Mouse (Mus musculus) limb, embryonic 15.5 days (tissue): ENCODE measurements at regions not wholly inside any gene's neighbourhood (a gene's known extent, or its start where the extent isn't known, plus 50 kb on each side); places are given as distances from the start of the nearest gene placed in this dataset.

Experiments
- ATAC-seq: fragments of 200-750 bp; cut with Nextera tagmentation; 2 replicates; pipeline ENCODE4 v1.8.0; 2017; ENCODE audit warnings: low read depth, moderate TSS enrichment; ENCODE audit not compliant: insufficient number of reproducible peaks, low FRiP score, low TSS enrichment
- H3K27ac ChIP-seq: fragments of 300-500 bp; sonication (generic); 2 replicates; pipeline ENCODE4 v1.5.1; 2015; ENCODE audit warnings: moderate library complexity, mild to moderate bottlenecking, inconsistent platforms
- H3K27me3 ChIP-seq: fragments of 300-500 bp; sonication (generic); 2 replicates; pipeline ENCODE4 v1.6.1; 2015; ENCODE audit warnings: inconsistent platforms
- H3K36me3 ChIP-seq: fragments of 300-500 bp; sonication (generic); 2 replicates; pipeline ENCODE4 v1.6.1; 2015; ENCODE audit warnings: inconsistent platforms
- H3K4me1 ChIP-seq: fragments of 300-500 bp; sonication (generic); 2 replicates; pipeline ENCODE4 v1.6.1; 2015; ENCODE audit warnings: inconsistent platforms
- H3K4me2 ChIP-seq: fragments of 300-500 bp; sonication (generic); 2 replicates; pipeline ENCODE4 v1.6.1; 2015; ENCODE audit warnings: mild to moderate bottlenecking, inconsistent platforms
- H3K4me3 ChIP-seq: fragments of 300-500 bp; sonication (generic); 2 replicates; pipeline ENCODE4 v1.5.1; 2015; ENCODE audit warnings: mild to moderate bottlenecking, inconsistent platforms
- H3K9ac ChIP-seq: fragments of 300-500 bp; sonication (generic); 2 replicates; pipeline ENCODE4 v1.6.1; 2015; ENCODE audit warnings: inconsistent platforms
- H3K9me3 ChIP-seq: fragments of 300-500 bp; sonication (generic); 2 replicates; pipeline ENCODE4 v1.6.1; 2016; ENCODE audit warnings: inconsistent platforms
- WGBS: fragments of 180-500 bp; shearing (Covaris S2); methylation state at CpG from one replicate; pipeline ENCODE4 v1.1.7; 2015; 5-methylcytosine and 5-hydroxymethylcytosine counted together

GRCm38 (mm10) chrX:144075241-144075640, 78.3 kb upstream of the A730046J19Rik start:
- H3K27me3 ChIP-seq = no peaks in the 10 kb centered on the region
- 66% methylated on average over 4 of the region's 4 CpGs for WGBS
- H3K9me3 ChIP-seq = no peaks in the 10 kb centered on the region
- H3K4me2 ChIP-seq = no peak overlapping the region
- H3K4me1 ChIP-seq = no peaks in the 10 kb centered on the region
- no peak overlapping the region for H3K4me3 ChIP-seq
- H3K9ac ChIP-seq = no peak overlapping the region
- no peaks in the 10 kb centered on the region for H3K36me3 ChIP-seq
- ATAC-seq = 0 out of 2 replicates have a peak, but pooled peaks have one; percentile 10
- no peak overlapping the region for H3K27ac ChIP-seq

- Histone ChIP-seq H3K9ac (no peak overlapping the region), H3K27me3 (no peaks in the 10 kb centered on the region), H3K4me3 (no peak overlapping the region), H3K9me3 (no peaks in the 10 kb centered on the region), H3K4me2 (no peak overlapping the region), H3K36me3 (no peaks in the 10 kb centered on the region), H3K27ac (no peak overlapping the region), H3K4me1 (no peaks in the 10 kb centered on the region)
- 10% methylated on average over 1 of the region's 1 CpGs for WGBS
- ATAC-seq = no peak
Observed at GRCm38 (mm10) chrX:144081146-144081545, 72.3 kb upstream of the A730046J19Rik start.

DNA sequence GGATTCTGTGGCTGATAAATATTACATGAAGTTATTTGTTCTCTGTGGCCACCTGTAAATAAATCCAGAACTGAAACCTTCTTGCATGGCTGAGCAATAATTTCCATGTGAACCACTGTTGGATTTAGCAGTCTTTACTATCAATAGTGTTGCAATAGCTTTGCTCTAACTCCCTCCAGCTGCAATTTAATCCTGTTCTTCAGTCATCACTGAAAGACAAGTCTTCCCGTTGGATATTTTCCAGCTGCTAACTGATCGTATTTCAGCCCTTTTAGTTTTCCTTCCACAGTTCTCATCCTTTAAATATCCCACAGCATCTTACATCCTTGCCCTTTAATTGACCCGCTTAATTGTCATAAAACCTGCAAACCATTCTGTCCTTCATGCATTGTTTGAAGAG, 55.3 kb upstream of the A730046J19Rik start:
- Histone ChIP-seq H3K4me2 (no peak overlapping the region), H3K9me3 (no peaks in the 10 kb centered on the region), H3K27me3 (no peaks in the 10 kb centered on the region; the same call in 1 of the 2 replicates), H3K4me3 (no peak overlapping the region), H3K9ac (no peak overlapping the region), H3K4me1 (no peaks in the 10 kb centered on the region), H3K27ac (no peak overlapping the region), H3K36me3 (no peaks in the 10 kb centered on the region)
- WGBS = 48% methylated on average over 3 of the region's 3 CpGs
- no peak for ATAC-seq
